Mouse (Mus musculus) WW6 (cell line): Measurements from ENCODE around the gene BC029722.
"Not testable (repeated sequence)": the region's sequence is repeated elsewhere in the genome, so short reads cannot be mapped to it uniquely, and the experiment has no call there.

ENCODE experiments used
- DNase-seq: peaks from one replicate; pipeline ENCODE4 v3.0.0-alpha.2; 2013; ENCODE audit warnings: low read depth, low spot score

Gene BC029722

GRCm38 (mm10) chr2:155819392-155819448 lies at the start of gene BC029722:
TSS of gene BC029722 (minus strand) at chr2:155819426.
- DNase-seq: no peak

GRCm38 (mm10) chr2:155868320-155868719 lies 49.1 kb upstream of the BC029722 start:
- DNase-seq: no peak

DNA sequence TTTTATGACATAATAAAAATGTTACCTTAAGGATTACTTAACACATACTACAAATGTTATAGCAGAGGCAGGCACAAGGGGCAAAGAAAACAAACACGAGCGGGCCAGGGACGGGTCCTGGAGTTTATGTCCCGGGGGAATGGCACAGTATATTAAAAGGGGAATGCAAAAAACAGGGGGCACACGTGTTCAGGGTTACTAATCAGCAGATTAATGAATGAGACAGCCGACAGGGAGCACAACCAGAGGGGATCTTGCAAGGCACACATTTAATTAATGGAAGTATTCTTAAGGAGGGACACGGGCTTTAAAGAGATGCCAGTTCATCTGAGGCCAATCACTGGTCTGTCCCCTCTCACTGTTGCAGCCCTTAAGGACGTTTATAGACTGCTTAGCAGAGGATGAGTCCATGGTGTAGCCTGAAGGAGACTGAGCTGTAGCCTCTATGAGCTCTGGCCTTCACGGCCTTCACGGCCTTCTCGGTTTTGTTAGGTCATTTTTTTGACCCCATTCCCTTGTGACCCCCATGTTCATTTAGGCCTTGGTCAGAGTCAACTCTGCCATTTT lies 44.2 kb upstream of the BC029722 start:
- no peak for DNase-seq

- no peak for DNase-seq
Observed at GRCm38 (mm10) chr2:155862573-155863300, 43.5 kb upstream of the BC029722 start.

- DNase-seq: no peak
Observed at GRCm38 (mm10) chr2:155861581-155861980, 42.4 kb upstream of the BC029722 start.

DNA sequence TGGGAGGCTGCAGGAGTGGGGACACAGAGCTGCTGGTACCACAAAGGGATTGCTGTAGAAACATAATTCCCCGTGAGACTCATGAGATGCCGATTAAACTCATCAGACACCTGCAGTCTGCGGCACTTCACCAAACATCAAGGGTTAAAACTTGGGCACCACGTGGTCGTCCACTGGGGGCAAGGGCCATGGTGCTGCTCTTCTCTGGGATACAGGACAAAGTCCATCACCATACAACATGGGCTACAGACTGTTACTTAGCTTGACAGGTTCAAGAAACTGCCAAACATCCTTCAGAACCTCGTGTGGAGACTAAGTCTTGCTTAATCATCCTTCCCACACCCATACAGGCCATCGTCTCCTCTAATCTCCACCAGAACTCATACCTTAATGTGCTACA lies 40.9 kb upstream of the BC029722 start:
- no peak for DNase-seq

GRCm38 (mm10) chr2:155852536-155852935 lies 33.3 kb upstream of the BC029722 start:
- no peak for DNase-seq

DNA sequence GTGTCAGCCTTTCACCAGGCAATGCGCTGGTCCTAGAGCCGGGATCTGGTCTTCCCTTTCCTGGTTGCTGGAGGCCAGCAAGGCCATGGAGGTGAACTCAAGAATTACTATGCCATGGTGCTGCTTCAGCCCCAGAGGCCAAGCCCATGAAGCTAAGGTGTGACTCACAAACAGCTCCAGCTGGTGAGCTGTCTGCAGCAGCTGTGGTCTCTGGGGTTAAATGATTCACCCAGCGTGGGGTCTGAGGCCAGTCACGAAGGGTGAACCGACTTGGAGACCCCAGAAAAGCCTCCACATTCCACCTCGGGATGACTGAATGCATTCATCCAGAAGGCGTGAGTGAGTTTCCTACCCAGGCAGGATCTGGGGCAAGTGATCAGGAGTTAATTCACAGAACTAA lies 30.9 kb upstream of the BC029722 start:
- no peak for DNase-seq

- no peak for DNase-seq
Observed at GRCm38 (mm10) chr2:155849464-155849863, 30.2 kb upstream of the BC029722 start.

GRCm38 (mm10) chr2:155848291-155848690 lies 29.1 kb upstream of the BC029722 start:
- peak; percentile 66 for DNase-seq

- DNase-seq: no peak
Observed at GRCm38 (mm10) chr2:155846930-155847329, 27.7 kb upstream of the BC029722 start.

DNA sequence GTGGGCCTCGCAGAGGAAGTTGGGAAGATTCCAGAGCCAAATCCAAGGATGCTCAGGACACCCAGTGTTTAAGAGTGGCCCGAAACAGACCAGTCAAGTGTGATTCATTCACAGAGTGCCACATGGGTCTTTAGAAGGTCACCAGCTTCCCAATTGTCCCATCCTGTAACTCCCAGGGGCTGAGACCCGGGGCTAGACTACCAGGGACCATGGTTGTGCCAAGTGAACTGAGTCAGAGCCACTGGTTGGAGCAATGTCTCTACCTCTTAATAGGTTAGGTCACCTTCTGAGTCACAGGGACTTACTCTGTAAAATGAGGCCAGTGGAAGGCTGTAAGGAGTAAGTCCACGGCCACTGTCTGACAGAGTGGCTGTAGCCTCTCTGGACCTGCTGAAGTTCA lies 19.7 kb upstream of the BC029722 start:
- no peak for DNase-seq

GRCm38 (mm10) chr2:155837961-155838360 lies 18.7 kb upstream of the BC029722 start:
- no peak for DNase-seq

GRCm38 (mm10) chr2:155834732-155835131 lies 15.5 kb upstream of the BC029722 start, which contains the start of gene Fam83c:
TSS of gene Fam83c (minus strand) at chr2:155834854.
- DNase-seq: no peak

- DNase-seq: not testable (repeated sequence)
Observed at GRCm38 (mm10) chr2:155832087-155832486, 12.9 kb upstream of the BC029722 start.

- no peak for DNase-seq
Observed at GRCm38 (mm10) chr2:155831302-155831701, 12.1 kb upstream of the BC029722 start.

DNA sequence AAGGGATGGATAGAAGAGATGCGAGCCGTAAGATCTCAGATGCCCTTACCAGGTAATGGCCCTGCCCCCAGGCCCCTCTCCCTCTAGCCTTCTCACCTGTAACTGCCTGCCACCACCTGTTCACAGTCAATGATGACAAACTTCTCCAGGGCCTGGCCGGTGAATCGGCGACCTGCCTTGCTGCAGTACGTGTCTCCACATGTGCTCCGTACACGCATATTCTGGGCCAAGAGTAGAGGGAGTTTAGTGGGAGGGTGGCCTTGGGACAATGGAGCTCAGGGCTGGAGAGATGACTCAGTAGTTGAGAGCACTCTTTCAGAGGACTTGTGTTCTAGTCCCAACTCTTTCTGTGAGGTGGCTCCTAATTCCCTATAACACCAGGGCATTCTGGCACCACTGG lies 11.6 kb upstream of the BC029722 start:
- no peak for DNase-seq

DNA sequence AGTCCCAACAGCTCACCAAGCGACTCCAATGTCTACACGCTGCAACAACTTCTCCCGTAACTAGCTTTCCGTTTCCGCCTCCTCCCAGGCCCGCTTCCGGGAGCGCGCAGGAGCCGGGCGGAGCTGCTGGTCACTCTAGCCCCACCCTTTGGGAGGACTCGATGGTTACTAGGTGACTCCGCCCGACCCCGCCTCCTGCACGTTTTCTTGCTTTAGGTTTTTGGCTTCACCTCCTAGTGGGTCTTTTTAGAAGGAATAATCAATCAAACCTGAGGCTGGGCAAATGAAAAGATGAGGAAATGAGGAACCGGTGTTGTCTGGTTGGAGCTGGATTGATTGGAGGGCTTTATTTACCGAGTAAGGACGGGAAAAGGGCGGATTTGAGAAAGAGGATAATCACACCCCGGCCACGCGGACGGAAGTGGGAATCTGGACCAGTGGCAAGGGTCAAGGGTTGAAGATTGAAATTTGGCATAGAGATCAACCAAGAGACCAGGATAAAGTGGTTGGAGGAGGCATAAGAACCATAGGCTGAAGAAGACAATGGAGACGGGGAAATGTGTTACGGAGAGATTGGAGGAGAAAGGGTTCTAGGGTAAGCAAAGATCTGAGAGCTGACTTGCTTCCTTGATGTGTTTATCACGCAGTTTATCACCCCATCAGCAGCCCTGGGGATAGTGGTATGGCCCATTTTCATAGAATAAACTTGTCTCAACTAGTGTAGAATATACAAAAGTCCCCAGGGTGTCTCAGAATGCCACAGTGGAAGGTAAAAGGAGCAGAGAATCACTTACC lies 7.6 kb upstream of the BC029722 start, which contains the start of gene Eif6:
Gene Eif6, minus strand, starts transcription at position 296 of the 795 bp plus-strand sequence.
- DNase-seq: peak; percentile 83

GRCm38 (mm10) chr2:155825904-155826629 lies 6.8 kb upstream of the BC029722 start:
- no peak for DNase-seq

- no peak for DNase-seq
Observed at GRCm38 (mm10) chr2:155823722-155824121, 4.5 kb upstream of the BC029722 start.

- DNase-seq: no peak
Observed at GRCm38 (mm10) chr2:155820779-155821178, 1.6 kb upstream of the BC029722 start.

GRCm38 (mm10) chr2:155819449-155820251 lies 424 bp upstream of the BC029722 start:
- no peak for DNase-seq
